In genomic region chr3:106198030-106198429, GRCm38 (mm10) we compare ENCODE assay signal across 20 mouse cellular contexts. TPM values are rescaled to one million over a fixed set of nuclear protein-coding genes. Genes with fewer than 3 reads are reported as not detected.
"Had no signal": no experiment of that assay in that cellular context is flagged by ENCODE, and none has a peak within 500 bp of the region (broad histone marks: within the 10 kb centered on the region; RNA-seq: fewer than 3 reads in every experiment).

No protein-coding gene starts in this region.

RNA-seq across cellular contexts. Expression of gene Chil4, which starts 21.3 kb away (rescaled TPM):
- polyA plus RNA-seq: heart, embryonic 10.5 days; heart, embryonic 11.5 days; heart, embryonic 12.5 days; heart, embryonic 13.5 days; heart, embryonic 14.5 days; heart, embryonic 15.5 days; heart, postnatal 0 days; hindbrain, embryonic 10.5 days; hindbrain, embryonic 11.5 days; hindbrain, embryonic 12.5 days; hindbrain, embryonic 13.5 days; hindbrain, embryonic 14.5 days; hindbrain, embryonic 16.5 days; inflammation-experienced regulatory T-cells, adult 6 months; intestine, embryonic 14.5 days; intestine, embryonic 15.5 days; intestine, embryonic 16.5 days; intestine, postnatal 0 days; kidney, embryonic 14.5 days had no signal

RNA-seq across cellular contexts. Expression of gene Chil3, which starts 30.7 kb away (rescaled TPM):
- polyA plus RNA-seq: heart, embryonic 10.5 days; heart, embryonic 11.5 days; heart, embryonic 12.5 days; heart, embryonic 13.5 days; heart, embryonic 14.5 days; hindbrain, embryonic 10.5 days; hindbrain, embryonic 11.5 days; hindbrain, embryonic 12.5 days; hindbrain, embryonic 13.5 days; hindbrain, embryonic 14.5 days; hindbrain, embryonic 15.5 days; inflammation-experienced regulatory T-cells, adult 6 months; intestine, embryonic 14.5 days; kidney, embryonic 14.5 days had no signal
